Mouse (Mus musculus) embryo, embryonic 10.5 days (tissue): ENCODE data around the gene Ano10.
"Not testable (repeated sequence)": the region's sequence is repeated elsewhere in the genome, so short reads cannot be mapped to it uniquely, and the experiment has no call there.

Experiments used
- DNase-seq: peaks from one replicate; pipeline ENCODE4 v3.0.0-alpha.2; 2015; ENCODE audit warnings: low spot score

Ano10 gene

DNA sequence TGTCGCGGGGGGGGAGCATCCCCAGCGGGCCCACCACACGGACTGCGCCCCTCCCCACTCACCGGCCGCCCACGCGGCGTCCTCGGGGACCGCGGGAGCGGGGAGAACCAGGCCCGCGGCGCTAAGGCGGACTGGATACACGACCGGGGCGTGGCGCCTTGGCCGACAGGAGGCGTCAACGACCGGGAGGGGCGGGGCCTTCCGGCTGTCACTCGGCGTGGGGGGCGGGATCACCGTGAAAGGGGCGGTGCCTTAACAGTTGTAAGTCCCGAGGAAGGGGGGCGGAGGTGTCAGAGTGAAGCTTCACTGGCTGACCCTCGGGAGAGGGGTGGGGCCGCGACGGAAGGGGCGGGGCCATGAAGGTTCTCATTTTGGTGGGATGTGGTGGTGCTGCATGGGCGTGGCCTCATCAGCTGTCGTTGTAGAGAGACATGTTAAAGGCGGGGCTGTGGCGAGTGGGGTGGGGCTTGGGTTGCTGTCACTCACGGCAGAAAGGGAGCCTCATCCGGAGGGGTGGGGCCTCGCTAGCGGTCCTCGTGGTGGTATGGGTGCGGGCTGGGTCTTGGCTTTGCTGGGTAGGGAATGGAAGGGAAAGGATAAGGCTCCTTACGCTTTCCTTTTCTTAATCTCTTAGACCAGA lies at the start of gene Ano10:
Gene Ano10, minus strand, starts transcription at position 182 of the 640 bp plus-strand sequence.
- DNase-seq = peak; percentile 100

DNA sequence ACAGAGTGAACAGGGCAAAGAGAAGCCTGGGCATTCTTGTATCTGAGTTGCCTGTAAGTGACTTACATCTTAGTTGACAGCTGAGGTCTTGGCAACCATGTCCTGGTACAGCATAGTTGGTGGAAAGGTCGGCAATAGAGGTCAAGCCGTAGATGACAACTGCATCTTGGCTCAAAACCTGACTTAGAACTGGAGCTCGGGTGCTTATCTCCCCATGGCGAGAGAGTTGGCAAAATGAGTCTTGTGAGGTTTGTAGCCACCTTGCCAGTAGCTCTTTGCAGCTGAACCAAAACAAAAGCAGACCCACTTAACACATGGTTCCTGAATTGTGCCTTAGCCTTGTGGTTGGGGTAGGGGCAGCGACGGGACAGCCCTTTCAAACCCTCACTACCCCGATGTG lies 49.2 kb upstream of the Ano10 start:
- DNase-seq = no peak

DNA sequence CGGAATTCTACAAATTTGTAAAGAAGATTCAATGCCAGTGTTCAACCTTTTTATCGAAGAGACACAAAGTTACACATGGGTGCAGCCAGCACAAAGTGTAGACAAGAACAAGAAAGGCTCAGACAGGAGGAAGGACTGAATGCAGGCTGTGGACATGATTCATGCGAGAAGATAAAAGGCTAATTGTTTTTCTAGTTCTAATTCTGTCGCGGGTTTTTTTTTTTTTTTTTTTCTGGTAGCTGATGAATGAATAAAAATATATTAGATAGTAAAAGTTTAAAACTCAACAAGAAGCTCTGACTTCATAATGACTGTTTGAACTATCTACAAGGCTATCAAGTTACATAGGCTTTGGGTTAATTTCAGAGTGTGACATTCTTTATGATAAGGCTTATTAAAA lies 45.7 kb upstream of the Ano10 start:
- no peak for DNase-seq

DNA sequence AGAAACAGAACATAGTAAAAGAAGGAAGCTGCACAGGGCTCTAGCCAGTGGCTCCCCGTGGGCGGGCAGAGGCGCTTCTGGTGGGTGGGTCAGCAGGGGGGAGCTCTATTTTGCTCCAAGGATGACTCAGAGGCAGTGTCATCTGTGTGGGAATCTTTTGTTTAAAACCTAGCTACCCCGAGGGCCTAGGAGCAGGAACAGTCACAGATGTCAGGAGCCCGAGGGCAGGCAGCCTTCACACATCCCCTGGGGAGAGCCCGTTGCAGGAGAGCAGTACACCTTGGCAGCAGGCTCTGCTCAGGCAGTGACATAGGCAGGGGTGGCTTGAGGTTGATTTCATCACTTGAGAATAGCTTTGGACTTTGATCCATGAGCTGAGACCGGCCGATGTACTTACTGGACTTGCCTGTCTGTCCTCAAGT lies 43.3 kb upstream of the Ano10 start:
- DNase-seq = no peak

DNA sequence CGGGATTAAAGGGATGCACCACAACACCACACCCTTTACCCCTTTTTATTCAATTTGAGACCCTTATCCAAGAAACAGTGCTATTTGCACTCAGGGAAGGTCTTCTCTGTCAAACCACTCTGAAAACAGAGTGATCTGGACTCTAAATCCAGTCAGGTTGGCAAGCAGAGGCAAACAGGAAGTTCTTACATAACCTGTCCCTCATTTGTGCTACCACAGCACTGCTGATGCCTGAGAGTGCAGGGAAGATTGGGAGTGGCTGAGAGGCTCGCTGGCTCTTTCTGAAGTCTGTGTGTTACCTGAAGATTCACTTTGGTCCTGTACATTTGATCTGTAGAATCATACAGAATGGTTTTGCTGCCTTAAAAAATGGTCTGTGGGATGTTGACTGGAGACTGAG lies 42.5 kb upstream of the Ano10 start:
- no peak for DNase-seq

DNA sequence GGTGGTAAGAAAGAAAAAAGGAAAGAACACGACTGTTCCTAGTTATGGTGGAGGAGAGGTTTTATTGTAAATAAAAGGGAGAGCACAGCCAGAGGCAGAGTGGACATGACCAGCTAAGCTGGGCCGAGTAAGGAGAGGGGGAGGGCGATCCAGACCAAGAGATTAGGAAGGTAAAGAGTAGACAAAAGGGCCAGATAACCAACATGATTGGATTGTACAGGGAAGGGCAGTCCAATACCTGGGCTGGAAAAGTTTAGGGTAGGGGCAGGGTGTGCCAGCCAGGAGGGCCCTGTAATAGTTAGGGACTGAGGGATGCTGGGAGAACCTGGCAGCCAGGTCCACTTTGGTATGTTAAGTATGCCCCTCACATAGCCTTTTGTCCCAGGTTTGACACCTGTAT lies 34.0 kb upstream of the Ano10 start:
- no peak for DNase-seq

DNA sequence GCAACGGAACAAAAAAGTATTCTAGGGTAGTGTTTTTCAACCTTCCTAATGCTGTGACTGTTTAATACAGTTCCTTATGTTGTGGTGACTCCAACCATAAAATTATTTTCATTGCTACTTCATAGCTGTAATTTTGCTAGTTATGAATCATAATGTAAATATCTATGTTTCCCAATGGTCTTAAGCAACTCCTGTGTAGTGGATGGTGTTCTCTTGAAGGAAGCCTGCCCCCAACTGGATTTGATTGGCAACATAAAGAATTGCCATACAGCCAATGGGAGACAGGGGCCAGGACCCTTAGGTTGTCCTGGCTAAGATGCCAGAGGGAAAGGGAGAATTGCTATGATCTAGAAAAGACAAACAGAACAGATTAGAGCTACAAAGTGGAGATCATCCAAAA lies 31.8 kb upstream of the Ano10 start:
- DNase-seq = no peak

DNA sequence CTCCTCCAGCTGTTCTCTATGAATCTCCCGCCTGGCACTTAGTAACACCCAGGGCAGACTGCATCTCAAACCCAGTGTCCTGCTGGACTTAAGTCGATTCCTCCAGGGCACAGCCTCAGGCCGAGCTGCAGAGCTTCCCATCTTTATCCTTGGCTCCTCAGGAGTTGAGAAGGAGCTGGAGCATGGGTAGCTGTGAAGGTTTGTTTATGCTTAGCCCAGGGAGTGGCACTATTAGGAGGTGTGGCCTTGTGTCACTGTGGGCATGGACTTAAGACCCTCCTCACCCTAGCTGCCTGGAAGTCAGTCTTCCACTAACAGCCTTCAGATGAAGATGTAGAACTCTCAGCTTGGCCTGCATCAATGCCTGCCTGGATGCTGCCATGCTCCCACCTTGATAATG lies 28.1 kb upstream of the Ano10 start:
- DNase-seq = no peak

DNA sequence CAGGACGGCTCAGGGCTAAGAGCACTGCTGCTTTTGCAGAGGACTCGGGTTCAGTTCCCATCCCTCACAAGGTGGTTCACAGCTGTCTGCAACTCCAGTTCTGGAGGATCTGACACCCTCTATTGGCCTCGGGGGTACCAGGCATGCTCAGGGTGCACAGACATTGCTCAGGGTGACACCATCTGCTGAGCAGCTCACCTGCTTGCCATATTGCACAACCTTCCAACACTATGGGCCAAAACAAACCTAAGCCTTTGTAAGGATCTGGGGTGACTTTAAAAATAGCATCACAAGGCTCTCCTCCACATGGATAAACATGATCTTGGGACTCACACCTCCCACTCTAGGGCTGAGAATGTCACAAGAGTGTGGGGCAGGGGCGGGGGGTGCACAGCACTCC lies 26.4 kb upstream of the Ano10 start:
- DNase-seq = no peak

DNA sequence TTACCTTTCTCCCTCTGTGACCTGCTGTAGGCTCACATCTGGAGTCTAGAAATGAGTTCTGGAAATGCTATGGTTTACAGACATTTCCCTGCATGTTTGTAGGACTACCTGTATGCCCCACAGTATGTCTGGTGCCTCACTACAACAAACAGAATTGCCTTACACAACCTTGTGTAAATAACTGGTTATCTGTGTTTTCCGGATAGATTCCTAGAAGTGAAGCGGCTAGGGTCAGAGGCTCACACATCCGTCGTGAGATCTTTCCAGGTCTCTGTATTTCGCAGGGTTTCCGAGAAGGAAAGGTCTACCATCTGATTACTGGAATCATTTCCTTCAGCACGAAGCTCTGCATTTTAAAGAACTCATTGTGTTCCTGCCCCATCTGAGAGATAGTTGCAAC lies 22.3 kb upstream of the Ano10 start:
- no peak for DNase-seq

DNA sequence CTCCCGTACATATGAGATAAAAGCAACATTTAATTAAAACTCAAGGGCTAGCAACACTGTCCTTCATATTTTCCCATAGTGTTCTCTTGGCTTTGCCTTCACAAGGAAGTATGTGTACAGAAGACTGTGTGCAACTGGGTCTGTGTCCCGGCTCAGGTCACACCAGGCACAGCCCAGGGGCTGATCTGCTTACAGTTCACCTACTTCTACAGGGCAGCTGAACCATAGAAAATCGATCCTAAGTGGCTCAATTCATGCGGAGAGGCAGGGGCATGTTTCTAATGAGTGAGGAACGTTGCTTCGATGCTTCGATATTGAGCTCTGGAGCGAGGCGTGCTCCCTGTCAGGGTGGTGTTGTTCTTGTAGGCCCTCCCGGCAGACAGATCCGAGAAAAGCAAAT lies 21.3 kb upstream of the Ano10 start:
- peak; percentile 30 for DNase-seq

DNA sequence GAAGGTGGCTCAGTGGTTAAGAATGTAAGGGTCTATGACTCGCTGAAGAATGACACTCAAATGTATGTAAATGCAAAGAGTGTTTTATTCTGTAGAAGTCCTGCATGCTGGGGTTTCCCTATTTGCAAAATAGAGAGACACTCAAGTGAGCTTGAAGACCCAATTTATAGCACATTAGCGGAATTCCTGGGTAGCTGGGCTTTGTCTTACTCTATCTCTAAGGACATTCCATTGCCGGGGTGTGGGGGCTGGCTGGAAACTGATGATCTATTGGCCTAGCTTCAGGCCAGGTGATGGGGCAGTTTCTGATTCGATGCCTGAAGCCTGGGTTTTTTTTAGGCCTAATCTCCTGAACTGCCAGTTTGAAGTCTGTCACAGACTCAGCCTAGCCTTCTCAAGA lies 20.7 kb upstream of the Ano10 start:
- no peak for DNase-seq

DNA sequence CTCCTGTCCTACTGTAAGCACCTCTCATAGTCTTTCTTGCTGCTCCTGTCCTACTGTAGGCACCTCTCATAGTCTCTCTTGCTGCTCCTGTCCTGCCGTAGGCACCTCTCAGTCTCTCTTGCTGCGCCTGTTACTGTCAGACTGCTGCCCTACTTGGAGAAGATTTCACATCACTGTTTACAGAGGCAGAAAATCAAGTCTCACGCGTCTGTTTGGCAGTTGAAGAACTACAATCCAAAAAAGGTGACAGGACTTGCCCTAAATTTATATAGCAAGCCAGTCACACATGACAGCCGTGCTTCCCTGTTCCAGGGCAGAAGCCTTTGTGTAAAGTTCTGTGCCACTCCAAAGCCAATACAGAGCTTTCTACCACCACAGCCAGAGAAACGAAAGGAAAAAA lies 20.2 kb upstream of the Ano10 start:
- no peak for DNase-seq

DNA sequence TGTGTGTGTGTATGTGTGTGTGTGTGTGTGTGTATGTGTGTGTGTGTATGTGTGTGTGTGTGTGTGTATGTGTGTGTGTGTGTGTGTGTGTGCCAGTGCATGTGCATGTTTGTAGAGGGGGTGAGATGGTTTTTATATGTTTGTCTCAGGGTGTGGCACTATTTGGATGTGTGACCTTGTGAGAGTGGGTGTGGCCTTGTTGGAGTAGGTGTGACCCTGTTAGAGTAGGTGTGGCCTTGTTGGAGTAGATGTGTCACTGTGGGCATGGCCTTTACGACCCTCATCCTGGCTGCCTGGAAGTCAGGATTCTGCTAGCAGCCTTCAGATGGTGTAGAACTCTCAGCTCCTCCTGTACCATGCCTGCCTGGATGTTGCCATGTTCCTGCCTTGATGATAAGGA lies 18.9 kb upstream of the Ano10 start:
- not testable (repeated sequence) for DNase-seq

DNA sequence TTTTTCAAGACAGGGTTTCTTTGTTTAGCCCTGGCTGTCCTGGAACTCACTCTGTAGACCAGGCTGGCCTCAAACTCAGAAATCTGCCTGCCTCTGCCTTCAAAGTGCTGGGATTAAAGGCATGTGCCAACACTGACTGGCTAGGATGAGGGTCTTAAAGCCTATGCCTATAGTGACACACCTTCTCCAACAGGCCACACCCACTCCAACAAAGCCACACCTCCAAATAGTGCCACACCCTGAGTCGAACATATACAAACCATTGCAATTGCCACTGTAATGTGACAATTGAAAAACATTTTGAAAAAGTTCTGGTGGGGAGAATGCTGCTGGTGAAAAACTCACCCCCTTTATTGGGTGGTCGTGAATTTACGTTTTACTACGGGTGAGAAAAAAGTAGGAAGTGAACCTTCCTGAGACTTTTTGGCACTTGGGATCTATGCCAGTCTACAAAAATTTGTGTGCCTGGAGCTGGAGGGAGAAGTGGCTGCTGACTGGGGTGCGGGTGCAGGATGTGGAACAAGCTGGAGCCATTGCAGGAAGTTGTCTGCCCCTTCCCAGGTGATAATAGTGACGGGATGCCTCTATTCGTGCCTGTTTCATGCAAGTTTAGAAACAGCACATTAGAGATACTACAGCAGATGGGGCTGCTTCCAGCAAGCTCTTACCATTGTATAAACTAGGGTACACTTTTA lies 18.2 kb upstream of the Ano10 start:
- no peak for DNase-seq

DNA sequence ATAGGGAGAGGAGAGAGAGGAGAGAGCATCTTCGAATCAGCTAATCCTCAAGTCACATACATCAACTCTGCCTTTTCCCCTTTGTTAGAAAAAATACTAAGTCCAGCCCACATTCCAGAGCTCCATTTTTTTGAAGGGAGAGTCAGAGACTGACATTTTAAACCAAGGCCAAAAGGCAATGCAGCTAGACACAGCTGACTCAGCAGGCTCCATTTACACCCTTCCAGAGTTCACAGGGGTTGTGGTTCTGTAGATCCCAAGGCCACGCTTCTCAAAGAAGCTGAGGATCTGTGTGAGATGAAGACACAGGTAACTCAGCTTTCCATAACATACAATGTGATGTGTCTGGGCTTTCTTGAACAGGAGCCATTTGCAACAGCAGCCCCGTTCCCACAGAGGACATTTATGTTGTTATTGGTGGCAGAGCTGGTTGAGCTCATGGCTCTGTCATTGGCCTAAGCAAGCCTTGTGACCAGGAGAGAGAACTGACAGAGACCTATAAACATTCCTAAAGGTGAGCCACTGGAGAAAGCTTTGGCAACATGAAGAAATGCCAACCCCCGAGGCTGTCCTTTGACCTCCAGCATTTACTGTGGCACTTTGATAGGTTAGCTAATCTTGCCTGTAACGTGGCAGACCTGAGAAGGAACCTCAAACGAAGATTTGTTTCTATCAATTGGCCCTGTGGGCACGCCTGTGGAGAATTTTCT lies 17.0 kb upstream of the Ano10 start:
- DNase-seq = no peak

DNA sequence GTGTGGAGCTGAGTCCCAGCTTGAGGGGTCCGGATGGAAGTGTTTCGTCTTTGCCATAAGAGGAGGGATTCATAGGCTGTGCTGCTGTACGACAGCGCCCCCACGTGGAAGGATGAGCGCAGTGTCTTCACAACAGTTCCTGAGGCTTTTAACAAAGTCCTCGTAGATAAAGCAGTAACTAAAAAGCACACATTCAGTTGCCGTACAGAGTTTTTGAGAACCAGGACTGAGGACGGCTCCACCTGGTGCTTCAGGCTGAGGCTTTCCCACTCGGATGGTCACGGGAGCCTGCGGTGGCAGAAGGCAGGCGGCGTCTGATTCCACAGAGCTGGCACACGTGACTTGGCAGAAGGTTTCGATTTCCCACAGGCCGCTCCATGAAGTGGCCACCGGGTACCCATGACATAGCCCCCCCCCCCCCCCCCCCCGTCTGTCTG lies 16.4 kb upstream of the Ano10 start:
- DNase-seq = peak; percentile 94

DNA sequence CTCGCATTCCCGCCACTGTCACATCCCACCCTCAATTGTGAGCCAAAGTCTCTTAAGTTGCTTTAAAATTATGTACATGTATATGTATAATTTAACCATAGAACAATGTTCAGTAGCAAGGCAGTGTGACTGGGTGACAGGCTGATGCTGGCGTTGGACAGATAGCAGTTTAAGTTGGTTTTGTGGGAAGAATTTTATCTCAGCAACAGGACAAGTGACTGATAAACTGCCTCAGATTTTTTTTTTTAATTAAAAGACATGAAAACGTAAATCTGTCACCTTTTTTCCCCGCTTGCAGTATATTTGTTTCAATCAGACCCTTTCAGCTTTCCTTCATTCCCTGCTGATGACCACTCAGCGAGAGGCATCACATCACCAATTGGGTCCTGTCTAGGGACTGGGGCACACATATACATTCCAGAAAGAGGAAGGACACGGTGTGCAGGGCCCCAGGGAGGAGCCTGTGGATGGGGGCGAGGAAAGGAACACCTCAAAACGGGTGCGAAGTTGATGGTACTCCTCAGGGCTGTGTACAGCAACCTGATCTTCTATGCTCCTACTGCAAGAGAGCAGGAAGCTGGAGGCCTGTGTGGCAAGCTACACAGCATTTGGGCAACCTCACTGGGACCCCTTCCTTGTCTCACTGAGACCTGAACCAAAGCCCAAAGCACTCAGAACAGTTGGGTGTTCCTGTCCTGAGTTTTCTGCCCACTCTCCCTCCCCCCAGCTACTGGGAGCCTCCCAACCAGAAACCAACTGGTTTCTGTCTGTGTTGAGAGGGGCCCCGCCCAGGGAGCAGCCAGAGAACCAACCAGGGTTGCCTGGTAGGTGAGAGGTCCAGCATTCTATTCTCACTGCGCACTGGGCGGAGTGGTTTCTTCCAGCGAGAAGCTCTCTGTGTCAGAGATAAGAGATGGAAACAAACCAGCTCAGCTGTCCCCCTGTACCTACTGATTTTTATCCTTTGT lies 15.1 kb upstream of the Ano10 start:
- no peak for DNase-seq

DNA sequence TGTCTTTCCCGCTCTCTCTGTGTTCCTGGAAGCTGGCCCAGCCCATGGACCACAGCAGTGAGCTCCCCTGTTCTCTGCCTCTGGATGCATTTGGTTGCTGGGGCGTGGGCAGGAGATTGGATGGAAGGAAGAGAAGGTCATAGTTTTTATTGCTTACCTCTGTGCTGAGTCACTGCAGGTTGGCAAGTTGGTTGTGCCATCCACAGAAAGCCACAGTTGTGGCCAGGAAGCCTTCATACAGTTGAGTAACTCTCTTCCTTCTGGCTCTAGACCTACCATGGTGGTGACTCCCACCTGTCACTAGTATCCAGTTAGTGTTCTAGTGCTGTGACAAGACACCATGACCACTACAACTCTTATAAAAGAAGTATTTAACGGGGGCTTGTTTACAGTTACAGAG lies 11.1 kb upstream of the Ano10 start:
- no peak for DNase-seq

DNA sequence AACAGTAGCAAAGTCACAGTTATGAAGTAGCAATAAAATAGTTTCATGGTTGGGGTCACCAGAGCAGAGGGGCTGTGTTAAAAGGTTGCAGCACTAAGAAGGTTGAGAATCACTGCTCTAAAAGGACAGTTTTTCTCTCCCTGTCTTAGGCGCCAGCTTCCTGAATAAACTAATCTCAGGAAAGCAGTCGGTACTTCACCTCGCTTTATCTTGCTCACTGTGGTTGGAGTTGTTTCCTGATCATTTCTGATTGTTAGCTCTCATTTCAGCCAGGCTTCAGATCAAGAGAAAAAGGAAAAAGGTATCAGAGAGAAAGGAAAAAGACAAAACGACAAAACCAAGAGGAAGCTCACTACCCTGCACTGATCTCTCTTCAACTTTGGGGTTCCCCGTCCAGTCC lies 1.9 kb upstream of the Ano10 start:
- DNase-seq = no peak

DNA sequence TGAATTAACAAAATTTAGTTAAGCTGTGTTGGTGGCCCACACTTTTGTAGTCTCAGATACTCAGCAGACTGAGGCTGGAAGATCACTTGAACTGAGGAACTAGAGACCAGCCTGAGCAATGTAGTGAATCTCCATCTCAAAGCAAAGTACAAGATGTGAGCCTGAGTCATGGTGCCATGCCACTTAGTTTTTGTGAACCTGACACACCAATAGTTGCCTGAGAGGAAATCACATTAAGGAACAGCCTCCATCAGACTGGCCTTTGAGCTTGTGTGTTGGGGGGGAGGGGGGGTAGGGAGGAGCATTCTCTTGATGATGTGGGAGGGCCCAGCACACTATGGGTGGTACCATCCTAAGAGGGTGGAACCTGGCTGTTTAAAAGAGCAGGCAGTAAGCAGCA lies 1.2 kb upstream of the Ano10 start:
- DNase-seq = no peak

DNA sequence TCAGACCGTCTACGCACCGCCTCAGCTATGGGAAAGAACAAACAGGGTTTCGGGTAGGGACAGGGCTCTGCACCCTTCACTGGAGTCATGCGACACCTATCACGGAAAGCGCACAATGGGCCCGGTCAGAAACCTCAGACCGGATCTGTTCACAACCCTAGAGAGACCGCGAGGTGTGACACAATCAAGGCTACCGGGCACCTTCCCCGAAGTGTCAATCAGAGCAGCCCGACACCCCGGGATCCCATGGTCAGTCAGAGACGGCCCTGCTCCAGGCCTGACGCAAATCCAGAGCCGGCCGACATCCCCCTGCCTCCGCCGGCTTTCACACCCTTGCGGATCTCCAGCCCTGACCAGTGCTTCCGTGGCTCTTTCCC lies 370 bp downstream of the Ano10 start:
- DNase-seq = peak; percentile 64
